Mouse (Mus musculus) frontal cortex, postnatal 25 days (tissue): Measurements from ENCODE around the gene Xirp2.

Experiments used
- DNase-seq, 2 experiments: peaks; one replicate each; pipeline ENCODE4 v3.0.0; 2022; ENCODE audit warnings: low spot score in 2 of 2

The Xirp2 gene

DNA sequence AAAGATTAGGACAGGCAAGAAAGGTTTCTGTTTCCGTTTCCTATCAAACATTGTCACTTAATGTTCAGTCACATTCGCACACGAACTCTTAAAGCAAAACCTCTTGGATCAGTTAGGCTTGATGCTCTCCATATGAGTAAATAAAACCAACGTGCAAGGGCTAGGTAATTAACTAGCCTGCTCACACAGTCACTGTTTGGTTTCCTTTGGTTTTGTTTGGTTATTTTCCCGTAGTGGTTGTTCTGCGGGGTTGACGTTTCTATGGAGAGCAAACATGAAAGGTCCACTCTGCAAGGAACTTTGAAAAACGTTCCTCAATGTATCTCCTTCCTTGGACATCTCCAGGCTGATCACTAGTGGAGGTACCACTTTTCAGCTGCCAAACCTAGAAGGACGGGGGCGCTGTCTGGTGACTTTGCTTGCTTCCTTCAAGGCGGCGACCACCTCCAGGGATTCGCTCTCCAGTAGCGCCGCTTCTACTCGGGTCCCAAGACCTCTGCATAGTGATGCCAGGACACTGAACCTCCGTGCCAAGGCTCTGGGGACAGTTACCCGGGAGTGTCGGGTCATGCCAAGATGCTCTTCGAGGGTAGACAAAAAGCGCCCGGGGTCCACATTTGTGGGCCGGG lies 119.2 kb downstream of the Xirp2 start:
- peak; percentile 43 to 55 for DNase-seq

DNA sequence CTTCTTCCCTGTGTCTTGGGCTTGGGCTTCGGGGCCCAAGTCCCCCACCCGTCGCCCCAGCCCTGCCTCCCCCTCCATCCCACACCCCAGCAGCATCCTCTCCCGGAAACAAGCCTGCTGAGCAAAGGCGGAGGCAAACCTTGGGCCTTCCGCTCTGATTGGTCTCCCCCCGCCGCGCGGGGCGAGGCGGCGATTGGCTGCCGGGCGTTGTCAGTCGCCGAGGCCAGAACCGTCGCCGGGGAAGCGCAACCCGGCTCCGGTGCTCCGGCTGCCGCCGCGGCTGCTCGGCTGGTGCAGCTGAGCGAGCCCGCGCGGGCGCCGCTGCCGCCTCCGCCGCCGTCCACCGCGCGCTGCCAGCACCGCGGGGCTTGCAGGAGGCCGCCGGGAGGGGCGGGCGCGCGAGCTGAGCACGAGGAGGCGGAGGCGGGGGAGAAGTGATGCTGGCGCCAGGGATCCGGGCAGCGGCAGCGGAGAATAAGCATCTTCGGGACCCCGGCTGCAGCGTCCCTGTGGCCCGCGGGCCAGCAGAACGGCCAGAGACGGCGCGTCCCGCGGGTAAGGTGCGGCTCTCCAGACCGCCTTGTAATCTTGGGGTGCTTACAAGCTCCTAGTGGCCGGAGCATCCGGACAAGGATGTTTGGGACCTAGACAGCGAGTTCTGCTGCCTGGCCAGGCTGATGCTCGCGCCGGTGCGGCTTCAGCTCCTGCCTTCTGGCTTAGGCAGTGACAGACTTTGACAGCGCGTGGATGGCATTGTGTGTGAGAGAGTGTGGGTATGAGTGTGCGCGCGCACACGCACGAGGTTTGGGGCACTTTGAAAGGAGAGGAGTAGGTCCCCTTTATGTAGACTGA lies 119.9 kb downstream of the Xirp2 start, which contains the start of gene B3galt1:
TSS of gene B3galt1 (plus strand) at position 392 of the 852 bp plus-strand sequence.
- peak; percentile 75 to 84 for DNase-seq

DNA sequence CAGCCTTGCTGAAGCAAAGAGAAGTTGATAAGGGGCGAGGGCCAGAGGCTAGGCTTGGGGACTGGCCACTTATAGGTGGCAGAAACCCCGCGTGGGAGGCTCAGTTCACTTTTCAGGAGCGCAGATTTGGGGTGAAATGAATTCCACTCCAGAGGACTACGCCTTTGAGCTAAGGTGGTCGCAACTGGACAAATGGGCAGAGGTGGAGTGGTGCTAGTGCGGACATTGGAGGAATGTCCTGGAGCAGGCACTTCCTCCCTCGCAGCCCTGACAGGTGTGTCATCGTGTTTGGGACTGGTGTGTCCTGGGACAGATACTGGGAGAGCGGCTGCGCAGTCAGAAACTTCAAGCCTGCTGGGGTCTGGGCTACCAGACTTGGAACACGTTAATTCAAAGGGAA lies 120.8 kb downstream of the Xirp2 start:
- DNase-seq = peak in 1 of 2 experiments; percentile 9

DNA sequence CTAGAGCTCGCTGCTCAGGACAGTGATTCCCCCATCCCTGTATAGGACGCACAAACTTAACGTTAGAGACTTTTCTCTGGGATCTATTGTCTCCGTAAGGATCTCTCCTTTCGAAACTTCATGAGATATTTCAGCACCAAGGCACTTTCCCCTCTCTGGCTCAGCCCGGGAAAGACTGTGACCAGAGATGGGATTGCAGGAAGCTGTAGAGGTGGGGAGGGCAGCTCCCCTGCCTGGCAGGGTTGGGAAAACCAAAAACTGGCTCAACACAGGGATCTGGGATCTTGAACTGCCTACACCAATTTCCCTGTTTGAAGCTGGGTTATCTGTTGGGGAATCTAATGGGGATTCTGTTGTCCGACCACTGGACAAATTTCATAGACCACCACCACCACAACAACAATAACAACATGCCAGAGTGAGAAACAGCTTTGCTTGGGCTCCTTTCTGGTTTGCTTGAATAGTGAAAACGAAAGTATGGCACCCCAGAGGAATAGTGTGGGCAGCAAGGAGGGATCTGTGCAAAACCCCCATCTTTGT lies 121.4 kb downstream of the Xirp2 start:
- no peak for DNase-seq
